Mouse (Mus musculus) MEL (cell line): ENCODE data around the gene Lad1. TPM values are rescaled to one million over a fixed set of nuclear protein-coding genes. Genes with fewer than 3 reads are reported as not detected.

Experiments
- DNase-seq: peaks from one replicate; pipeline ENCODE4 v3.0.0; 2011; ENCODE audit warnings: low read depth, low spot score
- H3K27ac ChIP-seq: 2 replicates; pipeline ENCODE4 v1.5.1; 2012; ENCODE audit warnings: low read depth, mild to moderate bottlenecking, control low read depth, low read length, moderate library complexity; ENCODE audit not compliant: control insufficient read depth
- H3K27me3 ChIP-seq, 2 experiments: fragments of 150-350 bp in 1 of 2; sonication (generic) in 1 of 2; 2 replicates each; pipeline ENCODE4 v1.6.1; 2012; ENCODE audit warnings: low read length in 2 of 2, mild to moderate bottlenecking in 2 of 2, improper control_type of control experiment in 1 of 2, moderate library complexity in 1 of 2; ENCODE audit not compliant: insufficient read depth in 2 of 2, control insufficient read depth in 1 of 2
- H3K36me3 ChIP-seq, 2 experiments: 2 replicates each; pipeline ENCODE4 v1.6.1; 2012 to 2014; ENCODE audit warnings: low read length in 2 of 2, improper control_type of control experiment in 1 of 2, inconsistent platforms in 1 of 2, mild to moderate bottlenecking in 1 of 2; ENCODE audit not compliant: insufficient read depth in 2 of 2, control insufficient read depth in 1 of 2
- H3K4me1 ChIP-seq, 2 experiments: fragments of 150-350 bp in 1 of 2; sonication (generic) in 1 of 2; 2 replicates each; pipeline ENCODE4 v1.6.1; 2012; ENCODE audit warnings: low read length in 2 of 2, improper control_type of control experiment in 1 of 2, mild to moderate bottlenecking in 1 of 2; ENCODE audit not compliant: insufficient read depth in 2 of 2, control insufficient read depth in 1 of 2
- H3K4me3 ChIP-seq, 2 experiments: fragments of 150-350 bp in 1 of 2; sonication (generic) in 1 of 2; 2 replicates each; pipeline ENCODE4 v1.5.1; 2012; ENCODE audit warnings: low read depth in 2 of 2, low read length in 2 of 2, mild to moderate bottlenecking in 2 of 2, moderate library complexity in 2 of 2, control low read depth in 1 of 2, improper control_type of control experiment in 1 of 2; ENCODE audit not compliant: control insufficient read depth in 1 of 2, insufficient read depth in 1 of 2
- H3K79me2 ChIP-seq: 2 replicates; pipeline ENCODE4 v1.6.1; 2012; ENCODE audit warnings: mild to moderate bottlenecking, low read length, moderate library complexity; ENCODE audit not compliant: control insufficient read depth, poor library complexity, insufficient read depth
- H3K9ac ChIP-seq: 2 replicates; pipeline ENCODE4 v1.6.1; 2012; ENCODE audit warnings: low read depth, mild to moderate bottlenecking, control low read depth, low read length, moderate library complexity; ENCODE audit not compliant: control insufficient read depth, poor library complexity, severe bottlenecking
- H3K9me3 ChIP-seq: fragments of 150-350 bp; sonication (generic); replicated peaks from 2 replicates; pipeline ENCODE4 v1.6.1; 2012; ENCODE audit warnings: mild to moderate bottlenecking, low read length, improper control_type of control experiment, moderate library complexity; ENCODE audit not compliant: insufficient read depth
- BHLHE40 ChIP-seq: IDR thresholded peaks from 2 replicates; pipeline ENCODE4 v1.6.1; 2012; ENCODE audit warnings: low read depth, mild to moderate bottlenecking, inconsistent platforms, low read length, improper control_type of control experiment, borderline replicate concordance
- CTCF ChIP-seq, 3 experiments: IDR thresholded peaks in 2 of 3; conservative IDR thresholded peaks in 1 of 3; 2 replicates each; pipeline ENCODE4 v1.5.1; 2011 to 2012; ENCODE audit warnings: low read length in 3 of 3, low read depth in 2 of 3, mild to moderate bottlenecking in 2 of 3, improper control_type of control experiment in 1 of 3, inconsistent platforms in 1 of 3, mixed read lengths in 1 of 3, moderate library complexity in 1 of 3; ENCODE audit not compliant: control insufficient read depth in 1 of 3, insufficient read depth in 1 of 3, poor library complexity in 1 of 3, severe bottlenecking in 1 of 3
- ELF1 ChIP-seq: IDR thresholded peaks from 2 replicates; pipeline ENCODE4 v1.6.1; 2014; ENCODE audit warnings: low read depth, mild to moderate bottlenecking, inconsistent platforms, low read length, improper control_type of control experiment, moderate library complexity
- HCFC1 ChIP-seq: IDR thresholded peaks from 2 replicates; pipeline ENCODE4 v1.6.1; 2012; ENCODE audit warnings: low read depth, mild to moderate bottlenecking, inconsistent platforms, low read length, improper control_type of control experiment, moderate library complexity
- MAFK ChIP-seq: IDR thresholded peaks from 2 replicates; pipeline ENCODE4 v1.6.1; 2011; ENCODE audit warnings: low read depth, mild to moderate bottlenecking, low read length, improper control_type of control experiment, borderline replicate concordance
- MAZ ChIP-seq: IDR thresholded peaks from 2 replicates; pipeline ENCODE4 v1.6.1; 2012; ENCODE audit warnings: low read depth, mild to moderate bottlenecking, inconsistent platforms, low read length, improper control_type of control experiment
- NELFE ChIP-seq: IDR thresholded peaks from 2 replicates; pipeline ENCODE4 v1.6.1; 2011; ENCODE audit warnings: low read depth, low read length, improper control_type of control experiment
- POLR2A ChIP-seq, 2 experiments: IDR thresholded peaks; 2 replicates each; pipeline ENCODE4 v1.6.1; 2011 to 2012; ENCODE audit warnings: low read length in 2 of 2, mild to moderate bottlenecking in 2 of 2, control low read depth in 1 of 2, improper control_type of control experiment in 1 of 2, low read depth in 1 of 2, moderate library complexity in 1 of 2; ENCODE audit not compliant: control insufficient read depth in 1 of 2, insufficient read depth in 1 of 2, poor library complexity in 1 of 2
- POLR2AphosphoS2 ChIP-seq: IDR thresholded peaks from 2 replicates; pipeline ENCODE4 v1.6.1; 2011; ENCODE audit warnings: low read length, improper control_type of control experiment
- POLR2AphosphoS5 ChIP-seq: IDR thresholded peaks from 2 replicates; pipeline ENCODE4 v1.6.1; 2012; ENCODE audit warnings: low read depth, borderline replicate concordance, mild to moderate bottlenecking, inconsistent platforms, low read length, moderate library complexity, mixed read lengths
- RCOR1 ChIP-seq: IDR thresholded peaks from 2 replicates; pipeline ENCODE4 v1.6.1; 2012; ENCODE audit warnings: low read depth, mild to moderate bottlenecking, inconsistent platforms, low read length, improper control_type of control experiment
- SIN3A ChIP-seq: IDR thresholded peaks from 2 replicates; pipeline ENCODE4 v1.6.1; 2012; ENCODE audit warnings: low read length, improper control_type of control experiment, inconsistent platforms
- SMC3 ChIP-seq: IDR thresholded peaks from 2 replicates; pipeline ENCODE4 v1.6.1; 2011; ENCODE audit warnings: low read depth, low read length, improper control_type of control experiment
- TAL1 ChIP-seq: IDR thresholded peaks from 2 replicates; pipeline ENCODE4 v1.6.1; 2012; ENCODE audit warnings: mild to moderate bottlenecking, inconsistent platforms, low read length, moderate library complexity, mixed read lengths
- TBP ChIP-seq: IDR thresholded peaks from 2 replicates; pipeline ENCODE4 v1.8.0; 2011; ENCODE audit warnings: low read depth, low read length, improper control_type of control experiment
- TCF12 ChIP-seq: IDR thresholded peaks from 2 replicates; pipeline ENCODE4 v1.6.1; 2014; ENCODE audit warnings: low read depth, mild to moderate bottlenecking, inconsistent platforms, low read length, improper control_type of control experiment, moderate library complexity
- UBTF ChIP-seq: IDR thresholded peaks from 2 replicates; pipeline ENCODE4 v1.6.1; 2012; ENCODE audit warnings: low read depth, mild to moderate bottlenecking, inconsistent platforms, low read length, improper control_type of control experiment, moderate library complexity, borderline replicate concordance; ENCODE audit not compliant: insufficient read depth
- USF1 ChIP-seq: IDR thresholded peaks from 2 replicates; pipeline ENCODE4 v1.6.1; 2014; ENCODE audit warnings: low read depth, mild to moderate bottlenecking, inconsistent platforms, low read length, improper control_type of control experiment, moderate library complexity
- USF2 ChIP-seq, 2 experiments: IDR thresholded peaks; 2 replicates each; pipeline ENCODE4 v1.6.1; 2011 to 2012; ENCODE audit warnings: improper control_type of control experiment in 2 of 2, low read length in 2 of 2, borderline replicate concordance in 1 of 2, inconsistent platforms in 1 of 2, low read depth in 1 of 2, mild to moderate bottlenecking in 1 of 2; ENCODE audit not compliant: insufficient read depth in 1 of 2
- ZC3H11A ChIP-seq: IDR thresholded peaks from 2 replicates; pipeline ENCODE4 v1.6.1; 2012; ENCODE audit warnings: low read depth, mild to moderate bottlenecking, inconsistent platforms, low read length, improper control_type of control experiment
- ZKSCAN1 ChIP-seq: IDR thresholded peaks from 2 replicates; pipeline ENCODE4 v1.6.1; 2012; ENCODE audit warnings: low read depth, mild to moderate bottlenecking, inconsistent platforms, low read length, improper control_type of control experiment, moderate library complexity
- ZNF384 ChIP-seq: IDR thresholded peaks from 2 replicates; pipeline ENCODE4 v1.6.1; 2012; ENCODE audit warnings: low read depth, mild to moderate bottlenecking, inconsistent platforms, low read length, improper control_type of control experiment
- polyA plus RNA-seq, 2 experiments: library from polyadenylated mRNA; stranded (reverse) in 1 of 2; unstranded in 1 of 2; fragments of >175 nt in 1 of 2; fragments of >200 nt in 1 of 2; gene quantifications; 2 replicates each; pipeline versions ENCODE4 v1.2.1 to v1.2.4; 2012; ENCODE audit warnings: low replicate concordance in 2 of 2, low read depth in 1 of 2; ENCODE audit not compliant: insufficient read length in 2 of 2, insufficient read depth in 1 of 2, missing spikeins in 1 of 2
- total RNA-seq: library from RNA; depleted of rRNA; stranded (reverse); fragments of 300-350 nt; gene quantifications from 2 replicates; pipeline ENCODE4 v1.2.3, GENCODE M21; 2012

Lad1 gene
- total and polyA plus RNA-seq, 3 experiments: not detected

GRCm38 (mm10) chr1:135770896-135771572 is 47.4 kb upstream of the Lad1 start (continued):
- TF ChIP-seq SIN3A: no peak
- TF ChIP-seq USF1: no peak
- TF ChIP-seq, all 39 proteins: peak for 7

DNA sequence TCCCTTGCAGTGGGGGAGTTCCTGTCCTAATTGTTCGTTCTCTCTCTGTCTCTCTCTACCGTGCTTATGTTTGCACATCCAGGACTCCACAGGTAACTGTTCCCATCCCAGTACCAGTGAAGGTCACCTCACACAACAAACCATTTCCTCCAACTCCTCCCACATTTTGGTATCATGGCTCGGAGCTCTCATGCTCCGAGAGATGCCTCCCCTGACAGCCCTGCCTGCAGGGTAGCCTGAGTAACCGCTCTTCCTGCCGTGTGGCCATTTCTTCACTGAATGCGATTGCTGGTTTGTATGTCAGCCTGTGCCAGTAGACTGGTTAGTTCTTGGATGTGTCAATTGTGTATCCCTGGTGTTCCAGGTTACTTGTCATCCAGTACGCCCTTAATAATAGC is 46.8 kb upstream of the Lad1 start:
- peaks cover 4% of the 10 kb centered on the region for H3K79me2 ChIP-seq
- no peak overlapping the region for H3K4me3 ChIP-seq
- TF ChIP-seq TAL1: no peak
- TF ChIP-seq BHLHE40: no peak
- TF ChIP-seq POLR2AphosphoS2: no peak
- no peak for TF ChIP-seq MAFK
- no peak for TF ChIP-seq POLR2A (IDR thresholded peaks at IDR 0.05; ENCODE audit: control insufficient read depth in 1 of 2, insufficient read depth in 1 of 2, low read depth in 1 of 2, low read length in 2 of 2, poor library complexity in 1 of 2)
- no peak for TF ChIP-seq TBP
- TF ChIP-seq POLR2AphosphoS5: no peak
- TF ChIP-seq USF2 (IDR thresholded peaks at IDR 0.05; ENCODE audit: borderline replicate concordance in 1 of 2, insufficient read depth in 1 of 2, low read depth in 1 of 2, low read length in 2 of 2): no peak
- TF ChIP-seq CTCF (IDR thresholded peaks at IDR 0.05 in 2 of 3, conservative IDR thresholded peaks at IDR 0.05 in 1 of 3; ENCODE audit: control insufficient read depth in 1 of 3, insufficient read depth in 1 of 3, low read depth in 2 of 3, low read length in 3 of 3, poor library complexity in 1 of 3, severe bottlenecking in 1 of 3): no peak
- DNase-seq: no peak
- no peak overlapping the region for H3K27ac ChIP-seq
- no peak overlapping the region for H3K9ac ChIP-seq
- peaks cover 0 to 15% of the 10 kb centered on the region in 2 experiments; a peak in 2 of 4 replicates for H3K36me3 ChIP-seq
- no peaks in the 10 kb centered on the region for H3K9me3 ChIP-seq
- no peaks in the 10 kb centered on the region; a peak in 1 of 4 replicates for H3K27me3 ChIP-seq
- H3K4me1 ChIP-seq: peaks cover 5 to 23% of the 10 kb centered on the region in 2 experiments

- peaks cover 0 to 6% of the 10 kb centered on the region in 2 experiments; a peak in 2 of 4 replicates for H3K4me1 ChIP-seq
- no peak for TF ChIP-seq ZNF384
- TF ChIP-seq MAFK: no peak
- TF ChIP-seq NELFE: no peak
- TF ChIP-seq USF1: no peak
- no peak for TF ChIP-seq SMC3
- TF ChIP-seq ZKSCAN1: no peak
- no peak for TF ChIP-seq HCFC1
- TF ChIP-seq TAL1: no peak
- no peak for TF ChIP-seq ZC3H11A
- no peak for TF ChIP-seq TCF12
- TF ChIP-seq ELF1: no peak
- TF ChIP-seq POLR2A (IDR thresholded peaks at IDR 0.05; ENCODE audit: control insufficient read depth in 1 of 2, insufficient read depth in 1 of 2, low read depth in 1 of 2, low read length in 2 of 2, poor library complexity in 1 of 2): no peak
- no peak for TF ChIP-seq RCOR1
- no peak for TF ChIP-seq MAZ
- TF ChIP-seq POLR2AphosphoS5: no peak
- no peak for TF ChIP-seq UBTF
- TF ChIP-seq POLR2AphosphoS2: no peak
- H3K4me3 ChIP-seq: no peak overlapping the region
Measured at GRCm38 (mm10) chr1:135776596-135776995, 41.8 kb upstream of the Lad1 start.

More at GRCm38 (mm10) chr1:135776596-135776995, 41.8 kb upstream of the Lad1 start:
- no peak overlapping the region for H3K9ac ChIP-seq
- no peaks in the 10 kb centered on the region for H3K79me2 ChIP-seq
- no peaks in the 10 kb centered on the region for H3K9me3 ChIP-seq
- DNase-seq: no peak
- no peaks in the 10 kb centered on the region for H3K27me3 ChIP-seq
- H3K27ac ChIP-seq: no peak overlapping the region
- H3K36me3 ChIP-seq: peaks cover 0 to 4% of the 10 kb centered on the region in 2 experiments; a peak in 1 of 4 replicates
